Mouse (Mus musculus) heart, embryonic 13.5 days (tissue): ENCODE data around the gene Dnajc17. TPM values are rescaled to one million over a fixed set of nuclear protein-coding genes. Genes with fewer than 3 reads are reported as not detected.

Experiments used
- ATAC-seq: fragments of 200-750 bp; cut with Nextera tagmentation; 2 replicates; pipeline ENCODE4 v1.8.0; 2017; ENCODE audit warnings: moderate TSS enrichment; ENCODE audit not compliant: insufficient number of reproducible peaks, low FRiP score, low TSS enrichment; ENCODE audit errors: extremely low read depth
- H3K27ac ChIP-seq: fragments of 300-500 bp; sonication (generic); replicated peaks from 2 replicates; pipeline ENCODE4 v1.5.1; 2015; ENCODE audit warnings: moderate library complexity, mild to moderate bottlenecking, inconsistent platforms
- H3K27me3 ChIP-seq: fragments of 300-500 bp; sonication (generic); replicated peaks from 2 replicates; pipeline ENCODE4 v1.6.1; 2015; ENCODE audit warnings: mild to moderate bottlenecking, inconsistent platforms
- H3K36me3 ChIP-seq: fragments of 300-500 bp; sonication (generic); 2 replicates; pipeline ENCODE4 v1.6.1; 2015; ENCODE audit warnings: mild to moderate bottlenecking, inconsistent platforms
- H3K4me1 ChIP-seq: fragments of 300-500 bp; sonication (generic); 2 replicates; pipeline ENCODE4 v1.6.1; 2015; ENCODE audit warnings: inconsistent platforms
- H3K4me2 ChIP-seq: fragments of 300-500 bp; sonication (generic); 2 replicates; pipeline ENCODE4 v1.6.1; 2015; ENCODE audit warnings: inconsistent platforms, mild to moderate bottlenecking, moderate library complexity
- H3K4me3 ChIP-seq: fragments of 300-500 bp; sonication (generic); 2 replicates; pipeline ENCODE4 v1.5.1; 2015; ENCODE audit warnings: moderate library complexity, mild to moderate bottlenecking, inconsistent platforms
- H3K9ac ChIP-seq: fragments of 300-500 bp; sonication (generic); 2 replicates; pipeline ENCODE4 v1.6.1; 2015; ENCODE audit warnings: inconsistent platforms, mild to moderate bottlenecking, moderate library complexity
- H3K9me3 ChIP-seq: fragments of 300-500 bp; sonication (generic); 2 replicates; pipeline ENCODE4 v1.6.1; 2016; ENCODE audit warnings: inconsistent platforms
- WGBS: fragments of 180-500 bp; shearing (Covaris S2); methylation state at CpG from one replicate; pipeline ENCODE4 v1.1.7; 2015; ENCODE audit warnings: mixed read lengths; 5-methylcytosine and 5-hydroxymethylcytosine counted together
- polyA plus RNA-seq: library from polyadenylated mRNA; unstranded; fragments of >200 nt; fragmentation: Nextera tagmentation; extraction: Ambion mirVana; gene quantifications from 2 replicates; pipeline ENCODE4 v1.2.1, GENCODE M21; 2015

Dnajc17 gene
- polyA plus RNA-seq, 1 experiment from 2014 or later: 11.3 TPM

DNA sequence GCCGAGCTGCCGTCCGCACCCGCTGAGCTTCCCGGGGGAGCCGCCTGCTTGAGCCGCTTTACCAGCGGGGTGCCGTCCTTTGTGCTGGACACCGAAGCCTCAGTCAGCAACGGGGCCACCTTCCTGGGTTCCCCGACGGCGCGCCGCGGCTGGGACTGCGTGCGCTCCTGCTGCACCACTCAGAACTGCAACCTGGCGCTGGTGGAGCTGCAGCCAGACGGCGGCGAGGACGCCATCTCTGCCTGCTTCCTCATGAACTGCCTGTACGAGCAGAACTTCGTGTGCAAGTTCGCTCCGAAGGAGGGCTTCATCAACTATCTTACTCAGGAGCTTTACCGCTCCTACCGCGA lies 29.3 kb upstream of the Dnajc17 start:
- Histone ChIP-seq H3K4me1 (peaks cover 13% of the 10 kb centered on the region), H3K27ac (no peak overlapping the region), H3K36me3 (no peaks in the 10 kb centered on the region), H3K4me3 (peak overlapping the region; percentile 62), H3K9ac (peak overlapping the region; percentile 66; the same call in 1 of the 2 replicates), H3K9me3 (no peaks in the 10 kb centered on the region), H3K27me3 (peaks cover 95% of the 10 kb centered on the region), H3K4me2 (peak overlapping the region; percentile 84)
- no peak for ATAC-seq
- WGBS: 2% methylated on average over 31 of the region's 31 CpGs

DNA sequence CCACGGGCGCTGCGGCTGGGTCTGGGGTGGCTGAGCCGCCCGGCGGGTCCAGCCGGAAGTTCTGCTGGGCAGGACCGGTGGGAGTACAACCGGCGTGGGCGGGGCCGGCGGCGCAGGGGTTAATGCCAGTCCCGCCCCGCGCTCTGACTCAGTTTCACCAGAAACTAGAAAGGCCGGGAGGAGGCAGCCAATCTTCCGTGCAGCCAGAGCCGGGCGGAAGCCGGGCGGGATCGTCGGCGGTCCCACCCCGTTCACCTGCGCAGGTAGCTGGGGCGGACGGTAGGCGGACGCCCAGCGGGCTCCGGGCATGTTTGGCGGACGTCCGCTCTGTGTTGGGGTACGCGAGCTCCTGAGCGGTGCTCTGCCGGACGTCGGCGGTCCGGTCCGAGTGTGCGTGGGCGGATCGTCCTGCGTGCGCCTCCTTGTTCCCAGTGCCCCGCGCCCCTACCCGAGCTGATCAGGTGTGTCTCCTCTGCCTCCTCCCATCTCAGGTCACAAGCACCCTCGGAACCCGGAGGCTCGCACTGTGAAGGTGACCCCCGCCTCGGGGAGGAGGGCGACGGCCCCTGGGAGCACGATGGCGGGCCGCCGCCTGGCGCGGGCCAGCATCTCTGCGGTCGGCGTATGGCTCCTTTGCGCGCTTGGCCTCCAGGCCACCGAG lies 28.7 kb upstream of the Dnajc17 start, which contains the start of gene Spint1:
Spint1 (plus strand) TSS at position 153 of the 661 bp plus-strand sequence.
- under 1% methylated on average over 73 of the region's 73 CpGs for WGBS
- Histone ChIP-seq H3K4me3 (peak within 1 kb of the TSS; percentile 62), H3K9me3 (no peaks in the 10 kb centered on the region), H3K4me1 (peaks cover 13% of the 10 kb centered on the region), H3K9ac (peak within 1 kb of the TSS; percentile 66), H3K27me3 (peaks cover 93% of the 10 kb centered on the region), H3K4me2 (peak within 1 kb of the TSS; percentile 84), H3K27ac (no peak within 1 kb of the TSS), H3K36me3 (no peaks in the 10 kb centered on the region)
- no peak for ATAC-seq

DNA sequence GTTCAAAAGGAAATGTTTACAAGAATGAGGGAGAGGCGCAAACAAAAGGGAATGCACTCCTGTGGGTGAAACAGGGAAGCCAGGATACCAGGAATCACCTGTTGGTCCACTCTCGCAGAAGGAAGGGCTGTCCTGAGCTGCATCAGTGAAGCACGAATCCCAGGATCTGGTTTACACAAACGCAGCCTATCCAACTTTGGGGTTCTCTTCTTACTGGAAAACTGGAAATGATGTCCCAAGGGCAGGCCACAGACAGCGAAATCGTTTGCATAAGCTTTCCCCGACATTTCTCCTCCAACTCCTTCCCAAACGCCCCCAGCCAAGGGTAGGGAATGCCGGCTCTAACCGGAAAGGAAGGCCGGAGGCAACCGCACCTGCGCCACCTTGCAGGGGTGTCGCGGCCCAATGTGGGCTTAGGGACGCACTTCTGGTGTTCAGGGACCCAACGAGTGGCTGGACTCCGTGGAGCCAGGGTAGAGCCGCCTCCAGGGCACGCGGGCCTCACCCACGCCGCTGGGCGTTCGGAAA lies 28.2 kb upstream of the Dnajc17 start:
- H3K36me3 ChIP-seq: no peaks in the 10 kb centered on the region
- WGBS: 9% methylated on average over 25 of the region's 25 CpGs
- peak overlapping the region; percentile 62 for H3K4me3 ChIP-seq
- peak overlapping the region; percentile 66 for H3K9ac ChIP-seq
- H3K4me1 ChIP-seq: peaks cover 13% of the 10 kb centered on the region
- H3K4me2 ChIP-seq: peak overlapping the region; percentile 84
- no peaks in the 10 kb centered on the region for H3K9me3 ChIP-seq
- H3K27me3 ChIP-seq: peaks cover 88% of the 10 kb centered on the region
- no peak for ATAC-seq
- no peak overlapping the region for H3K27ac ChIP-seq

DNA sequence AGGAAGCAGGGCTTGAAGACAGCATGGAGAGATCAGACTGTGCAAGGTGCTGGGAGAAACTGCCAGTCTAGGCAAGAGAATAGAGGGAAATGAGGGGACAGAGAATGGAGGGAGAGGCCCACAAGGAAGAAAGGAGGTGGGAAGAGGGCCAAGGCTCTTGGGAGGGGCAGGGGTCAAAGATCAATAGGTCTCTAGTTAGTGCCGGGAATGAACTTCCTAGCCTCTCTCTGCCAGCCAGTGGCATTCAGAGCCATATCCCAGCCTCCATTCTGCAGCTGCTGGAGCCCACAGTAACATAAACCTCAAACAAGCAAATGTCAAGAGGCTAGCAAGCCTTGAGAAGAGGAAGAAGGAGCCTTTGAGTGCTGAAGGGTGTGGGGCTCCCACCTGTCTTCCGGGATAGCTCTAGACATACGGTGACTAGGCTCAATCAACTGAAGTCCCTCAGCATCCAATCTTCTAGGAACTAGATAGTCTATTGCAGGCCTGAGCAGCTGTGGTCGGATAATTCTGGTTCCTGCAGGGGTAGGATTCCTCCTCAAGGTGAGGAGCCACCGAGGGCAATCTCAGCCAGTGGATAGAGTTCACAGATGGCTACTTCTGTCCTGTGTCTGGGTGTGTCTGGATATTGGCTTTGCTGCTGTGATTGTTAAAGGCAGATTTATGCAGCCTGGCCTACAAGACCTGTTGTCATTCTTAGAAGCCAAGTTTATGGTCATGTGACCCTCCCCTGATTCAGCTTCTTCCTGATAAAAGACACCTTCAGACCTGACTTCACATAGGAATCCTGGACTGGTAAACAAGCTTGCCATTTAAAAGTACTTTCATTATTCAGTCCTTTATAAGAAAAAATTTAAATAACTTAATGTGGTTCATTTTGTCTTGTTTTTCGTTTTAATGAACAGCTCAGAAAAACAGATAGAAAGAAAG lies 21.4 kb upstream of the Dnajc17 start, which contains the start of gene Ppp1r14d:
Ppp1r14d (minus strand) TSS at position 132 of the 930 bp plus-strand sequence.
- no peaks in the 10 kb centered on the region for H3K36me3 ChIP-seq
- H3K27me3 ChIP-seq: peaks cover 33% of the 10 kb centered on the region
- no peak within 1 kb of the TSS for H3K9ac ChIP-seq
- no peaks in the 10 kb centered on the region for H3K9me3 ChIP-seq
- ATAC-seq: no peak; the same call in 1 of the 2 replicates
- no peak within 1 kb of the TSS for H3K4me3 ChIP-seq
- H3K27ac ChIP-seq: no peak within 1 kb of the TSS
- H3K4me2 ChIP-seq: no peak within 1 kb of the TSS
- no peaks in the 10 kb centered on the region for H3K4me1 ChIP-seq
- 64% methylated on average over 6 of the region's 6 CpGs for WGBS

DNA sequence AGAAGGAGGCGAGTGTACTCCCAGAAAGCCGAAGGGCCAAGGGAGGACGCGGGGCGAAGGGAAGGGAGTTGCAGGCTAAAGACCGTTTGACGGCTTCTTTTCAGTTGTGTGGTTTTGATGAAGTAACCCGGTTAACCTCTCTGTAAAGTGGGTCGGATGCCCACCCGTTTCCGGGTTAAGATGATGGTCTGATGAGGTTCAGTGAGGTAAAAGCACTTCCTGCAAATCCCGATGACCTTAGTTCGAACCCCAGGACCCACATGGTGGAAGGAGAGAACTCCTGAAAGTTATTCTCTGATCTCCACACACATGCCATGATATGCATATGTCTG lies 547 bp upstream of the Dnajc17 start:
- H3K27ac ChIP-seq: peak overlapping the region; percentile 91
- no peak for ATAC-seq

DNA sequence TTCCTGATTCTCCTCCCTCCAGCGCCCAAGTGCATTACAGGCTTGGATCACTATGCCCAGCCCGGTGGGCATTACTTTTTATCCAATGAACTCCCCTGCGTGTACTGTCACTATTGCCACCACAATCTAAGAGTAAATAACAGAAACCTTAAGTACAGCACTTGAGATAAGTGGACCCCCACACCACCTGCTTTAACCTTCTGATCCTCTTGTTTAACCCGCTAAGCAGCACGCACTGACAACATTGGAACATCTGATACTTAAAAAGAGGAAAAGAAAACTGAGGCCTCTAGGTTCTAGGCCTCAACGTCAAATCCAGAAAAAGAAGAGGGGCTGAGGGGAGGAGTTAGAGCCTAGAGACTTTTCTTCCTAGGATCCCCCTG lies 643 bp downstream of the Dnajc17 start:
- Histone ChIP-seq H3K4me2 (peak overlapping the region; percentile 81), H3K9ac (peak overlapping the region; percentile 90), H3K4me1 (peaks cover 24% of the 10 kb centered on the region), H3K36me3 (peaks cover 27% of the 10 kb centered on the region), H3K27me3 (no peaks in the 10 kb centered on the region), H3K4me3 (peak overlapping the region; percentile 85), H3K9me3 (no peaks in the 10 kb centered on the region), H3K27ac (peak overlapping the region; percentile 91)
- 20% methylated on average over 6 of the region's 6 CpGs for WGBS
- no peak for ATAC-seq

More for the DNA sequence above, 547 bp upstream of the Dnajc17 start:
- H3K27me3 ChIP-seq: no peaks in the 10 kb centered on the region
- peak overlapping the region; percentile 85 for H3K4me3 ChIP-seq
- no peaks in the 10 kb centered on the region for H3K9me3 ChIP-seq
- peaks cover 18% of the 10 kb centered on the region for H3K4me1 ChIP-seq
- H3K36me3 ChIP-seq: peaks cover 38% of the 10 kb centered on the region
- WGBS: under 1% methylated on average over 13 of the region's 13 CpGs
- peak overlapping the region; percentile 81 for H3K4me2 ChIP-seq
- H3K9ac ChIP-seq: peak overlapping the region; percentile 90

DNA sequence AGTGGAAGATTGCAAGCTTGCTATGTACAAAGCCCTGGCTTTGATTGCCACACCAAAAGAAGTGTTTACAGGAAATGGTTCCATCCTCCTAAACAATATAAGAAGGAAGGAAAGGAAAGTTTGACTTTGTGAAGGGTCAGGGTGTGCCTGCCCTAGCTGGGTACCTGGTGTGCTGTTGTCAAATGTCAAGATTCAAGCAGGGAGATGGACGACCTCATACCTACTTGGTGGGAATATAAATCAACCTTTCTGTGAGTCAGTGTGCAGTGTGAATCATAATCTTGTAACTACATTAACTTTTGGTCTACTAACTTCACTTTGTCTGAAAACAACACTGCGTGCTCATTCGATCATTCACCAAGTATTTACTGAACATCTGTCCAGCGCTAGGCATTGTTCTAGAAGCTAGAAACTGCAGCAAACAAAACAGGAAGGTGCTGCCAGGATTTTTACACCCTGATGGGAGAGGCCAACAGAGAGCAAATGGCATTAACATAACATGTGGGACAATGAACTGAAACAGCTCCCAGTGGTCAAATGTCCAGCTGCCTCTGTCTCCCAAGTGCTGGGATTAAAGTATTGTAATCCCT lies 4.6 kb downstream of the Dnajc17 start:
- Histone ChIP-seq H3K27ac (no peak overlapping the region), H3K4me1 (peaks cover 18% of the 10 kb centered on the region)
- WGBS: 69% methylated on average over 4 of the region's 4 CpGs

DNA sequence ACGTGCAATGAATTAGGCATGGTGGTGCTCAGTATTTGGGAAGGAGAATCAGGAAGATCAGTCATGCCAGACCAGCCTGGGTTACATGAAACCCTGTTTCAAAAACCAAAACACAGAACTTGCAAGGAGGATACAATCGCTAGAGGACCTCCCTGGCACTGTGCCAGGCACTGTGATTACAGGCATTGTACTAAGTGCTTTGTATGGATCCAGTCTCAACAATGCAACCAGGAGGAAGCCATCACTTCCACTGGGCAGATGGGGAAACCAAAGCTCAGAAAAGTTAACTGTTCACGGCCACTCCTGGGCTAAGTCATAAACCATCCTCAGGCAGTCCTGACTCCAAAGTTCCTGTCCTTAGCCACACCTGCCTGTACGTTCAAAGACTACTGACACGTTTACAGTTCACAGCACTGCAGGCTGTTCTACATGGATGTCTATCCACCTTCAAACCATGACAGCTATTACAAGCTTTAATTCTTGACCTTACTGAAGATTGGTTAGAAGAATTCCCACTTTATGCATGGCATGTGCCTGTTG lies 5.6 kb downstream of the Dnajc17 start:
- Histone ChIP-seq H3K9me3 (no peaks in the 10 kb centered on the region), H3K27me3 (no peaks in the 10 kb centered on the region), H3K36me3 (no peaks in the 10 kb centered on the region), H3K4me2 (no peak overlapping the region), H3K27ac (no peak overlapping the region), H3K4me3 (no peak overlapping the region), H3K4me1 (peaks cover 17% of the 10 kb centered on the region), H3K9ac (no peak overlapping the region)
- 49% methylated on average over 5 of the region's 5 CpGs for WGBS
- no peak for ATAC-seq

More for the DNA sequence above, 4.6 kb downstream of the Dnajc17 start:
- H3K9ac ChIP-seq: no peak overlapping the region
- no peak for ATAC-seq
- H3K9me3 ChIP-seq: no peaks in the 10 kb centered on the region
- H3K27me3 ChIP-seq: no peaks in the 10 kb centered on the region
- no peak overlapping the region for H3K4me3 ChIP-seq
- no peak overlapping the region for H3K4me2 ChIP-seq
- no peaks in the 10 kb centered on the region for H3K36me3 ChIP-seq

DNA sequence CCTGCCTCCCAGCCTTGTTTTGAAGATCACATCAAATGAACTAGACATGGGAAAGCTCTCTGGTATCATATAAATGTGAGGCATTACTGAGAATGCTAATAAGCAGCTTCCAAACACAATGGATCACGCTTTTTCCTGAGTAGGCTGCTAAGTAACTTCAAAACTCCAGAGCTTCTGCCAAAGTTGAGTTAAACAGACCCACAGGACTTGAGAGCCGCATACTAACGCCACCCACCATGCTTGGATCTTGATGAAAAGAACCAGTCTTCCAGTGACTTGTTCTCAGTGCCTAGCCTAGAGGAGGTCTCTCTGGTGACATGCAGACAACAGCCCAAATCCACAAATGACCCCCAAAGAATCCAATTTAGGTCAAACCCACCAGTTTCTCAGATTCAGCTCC lies 9.7 kb downstream of the Dnajc17 start:
- no peak overlapping the region for H3K9ac ChIP-seq
- 61% methylated on average over 3 of the region's 3 CpGs for WGBS
- peaks cover 21% of the 10 kb centered on the region for H3K4me1 ChIP-seq
- no peaks in the 10 kb centered on the region for H3K27me3 ChIP-seq
- H3K9me3 ChIP-seq: no peaks in the 10 kb centered on the region
- no peak overlapping the region for H3K4me3 ChIP-seq
- H3K36me3 ChIP-seq: no peaks in the 10 kb centered on the region
- ATAC-seq: no peak
- no peak overlapping the region for H3K27ac ChIP-seq
- no peak overlapping the region for H3K4me2 ChIP-seq

DNA sequence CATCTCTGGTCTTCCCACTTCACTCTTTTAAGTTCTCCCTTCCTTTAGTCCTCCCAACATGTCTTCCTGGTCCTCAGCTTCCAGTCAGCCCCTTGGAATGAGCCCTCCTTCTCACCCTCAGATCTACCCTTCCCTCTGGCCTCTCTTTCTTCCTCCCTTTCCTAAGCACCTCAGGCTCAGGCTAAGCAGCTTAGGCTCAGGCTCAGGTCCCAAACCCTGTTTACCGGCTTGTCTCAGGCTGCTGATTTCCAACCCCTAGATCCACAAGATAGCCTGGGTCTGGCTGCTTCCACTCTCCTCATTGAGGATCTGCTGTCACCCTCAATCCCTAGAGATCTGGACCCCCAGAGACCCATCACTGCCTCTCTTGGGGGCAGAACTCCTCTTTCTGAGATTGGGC lies 10.5 kb downstream of the Dnajc17 start:
- Histone ChIP-seq H3K4me2 (no peak overlapping the region), H3K9me3 (no peaks in the 10 kb centered on the region), H3K36me3 (no peaks in the 10 kb centered on the region), H3K27ac (no peak overlapping the region), H3K27me3 (no peaks in the 10 kb centered on the region), H3K4me1 (peaks cover 16% of the 10 kb centered on the region), H3K9ac (no peak overlapping the region), H3K4me3 (no peak overlapping the region)
- no peak for ATAC-seq
- 19% methylated on average over 1 of the region's 1 CpGs for WGBS

DNA sequence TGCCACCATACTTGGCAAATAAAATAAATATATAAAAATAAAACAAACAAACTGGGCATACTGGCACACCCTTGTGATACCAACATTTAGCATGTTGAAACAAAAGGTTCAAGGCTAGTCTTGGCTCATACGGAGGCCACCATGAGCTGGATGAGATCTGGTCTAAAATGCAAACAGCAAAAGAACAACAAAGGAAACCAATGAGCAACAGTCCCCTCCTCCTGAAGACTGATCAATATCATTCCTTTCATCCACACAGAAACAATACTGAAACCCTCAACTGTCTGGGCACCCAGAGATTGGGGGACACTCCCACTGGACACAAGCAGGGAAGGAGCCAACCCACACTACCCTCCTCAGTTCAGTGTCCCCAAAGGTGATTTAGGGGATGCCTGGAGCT lies 11.1 kb downstream of the Dnajc17 start:
- no peak for ATAC-seq
- Histone ChIP-seq H3K4me3 (no peak overlapping the region), H3K27ac (no peak overlapping the region), H3K27me3 (no peaks in the 10 kb centered on the region), H3K4me2 (no peak overlapping the region), H3K4me1 (peaks cover 11% of the 10 kb centered on the region; the same call in 1 of the 2 replicates), H3K9me3 (no peaks in the 10 kb centered on the region), H3K36me3 (no peaks in the 10 kb centered on the region), H3K9ac (no peak overlapping the region)
- 60% methylated on average over 1 of the region's 1 CpGs for WGBS
